Mouse (Mus musculus) left cerebral cortex, adult 18-20 months (tissue): ENCODE data around the gene Dusp3. TPM values are rescaled to one million over a fixed set of nuclear protein-coding genes. Genes with fewer than 3 reads are reported as not detected.

Source experiments
- DNase-seq, 2 experiments: peaks; one replicate each; pipeline ENCODE4 v3.0.0; 2021 to 2022; ENCODE audit warnings: low spot score in 2 of 2, mixed read lengths in 1 of 2
- total RNA-seq, 2 experiments: library from RNA; stranded (reverse); gene quantifications; 2 replicates each; pipeline ENCODE4 v1.2.3; 2021

Gene Dusp3
- total RNA-seq, 2 experiments from 2014 or later: 195 to 205 TPM

DNA sequence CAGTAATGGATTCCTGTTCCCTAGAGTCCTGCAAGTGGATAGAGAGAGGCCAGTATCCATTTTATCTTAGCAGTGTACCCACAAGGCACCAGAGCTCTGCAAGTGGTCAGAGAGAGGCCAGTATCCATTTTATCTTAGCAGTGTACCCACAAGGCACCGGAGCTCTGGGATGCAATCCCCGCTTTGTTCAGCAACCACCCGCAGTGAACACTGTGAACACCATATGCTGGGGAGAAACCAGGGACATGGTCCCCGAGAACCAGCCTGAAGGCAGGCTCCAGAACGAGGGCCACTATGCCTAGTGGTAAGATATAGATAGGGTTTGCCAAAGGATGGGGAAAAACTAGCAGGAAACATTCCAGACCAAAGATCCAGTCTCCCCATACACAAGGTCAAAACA, 7.7 kb downstream of the Dusp3 start:
- DNase-seq: no peak

DNA sequence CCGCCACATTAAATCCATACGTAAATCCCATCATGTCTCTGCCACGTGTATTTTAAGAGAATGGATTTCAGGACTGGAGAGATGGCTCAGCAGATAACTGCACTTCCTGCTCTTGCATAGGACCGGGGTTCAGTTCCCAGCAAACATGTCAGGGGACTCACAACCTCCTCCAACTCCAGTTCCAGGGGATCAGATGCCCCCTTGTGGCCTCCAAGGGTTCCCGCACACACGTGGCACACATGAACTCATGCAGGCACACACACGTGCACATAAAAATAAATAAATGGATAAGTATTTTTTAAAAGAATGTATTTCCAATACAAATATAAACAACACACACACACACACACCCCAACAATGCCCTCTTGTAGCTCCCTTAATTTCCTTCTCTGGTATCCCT, 9.9 kb downstream of the Dusp3 start:
- DNase-seq: no peak

DNA sequence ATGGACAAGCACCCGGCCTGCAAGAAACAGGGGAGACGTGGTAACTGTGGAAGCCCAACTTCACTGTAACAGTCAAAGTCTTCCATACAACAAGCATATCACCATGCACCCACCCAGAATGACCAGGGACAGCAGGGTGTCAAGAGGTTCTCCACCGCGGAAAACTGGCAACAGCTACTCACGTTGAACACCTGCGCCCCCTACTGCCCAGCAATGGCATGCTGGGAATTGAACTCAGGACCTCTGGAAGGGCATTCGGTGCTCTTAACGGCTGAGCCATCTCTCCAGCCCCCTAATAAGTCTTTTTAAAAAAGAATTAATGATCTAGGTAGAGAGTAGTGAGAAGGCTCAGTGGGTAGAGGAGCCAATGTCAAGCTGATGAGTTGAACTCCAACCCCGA, 11.9 kb downstream of the Dusp3 start:
- DNase-seq: no peak

DNA sequence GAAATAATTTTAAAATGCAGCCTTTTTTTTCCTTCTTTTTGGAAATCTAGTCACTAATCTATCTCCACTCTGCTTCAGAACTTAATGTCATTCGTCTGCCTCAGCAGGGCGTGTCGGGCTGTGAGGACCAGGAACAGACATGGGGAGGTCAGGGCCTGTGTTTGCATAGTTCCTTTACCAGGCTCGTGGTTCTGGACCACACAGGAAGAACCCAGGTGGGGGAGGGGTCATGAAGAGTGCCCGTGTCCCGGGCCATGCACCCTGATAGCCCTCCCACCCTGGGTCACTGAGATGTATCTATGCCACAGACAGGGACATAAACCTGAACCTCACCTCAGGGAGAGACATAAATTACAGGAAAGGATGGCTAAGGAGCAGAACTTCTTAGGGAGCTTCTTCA, 12.6 kb downstream of the Dusp3 start:
- DNase-seq: no peak

DNA sequence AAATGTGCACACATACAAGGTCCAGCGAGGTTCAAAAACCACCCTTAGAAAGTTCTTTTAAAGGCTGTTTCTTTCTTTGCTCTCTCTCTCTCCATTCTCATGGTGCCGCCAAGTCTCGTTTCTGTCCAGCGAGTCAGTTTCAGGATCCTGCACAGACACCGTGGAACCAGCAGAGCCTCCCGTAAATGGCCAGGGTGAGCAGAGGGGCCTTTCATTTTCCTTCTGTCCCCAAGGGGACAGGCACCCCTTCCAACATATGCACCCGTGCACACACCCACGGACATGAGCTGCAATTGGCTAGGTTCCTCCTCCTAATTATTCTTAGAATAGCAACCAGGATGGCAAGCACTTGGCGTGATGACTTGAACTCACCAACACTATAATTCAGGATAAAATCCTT, 13.3 kb downstream of the Dusp3 start:
- no peak for DNase-seq

DNA sequence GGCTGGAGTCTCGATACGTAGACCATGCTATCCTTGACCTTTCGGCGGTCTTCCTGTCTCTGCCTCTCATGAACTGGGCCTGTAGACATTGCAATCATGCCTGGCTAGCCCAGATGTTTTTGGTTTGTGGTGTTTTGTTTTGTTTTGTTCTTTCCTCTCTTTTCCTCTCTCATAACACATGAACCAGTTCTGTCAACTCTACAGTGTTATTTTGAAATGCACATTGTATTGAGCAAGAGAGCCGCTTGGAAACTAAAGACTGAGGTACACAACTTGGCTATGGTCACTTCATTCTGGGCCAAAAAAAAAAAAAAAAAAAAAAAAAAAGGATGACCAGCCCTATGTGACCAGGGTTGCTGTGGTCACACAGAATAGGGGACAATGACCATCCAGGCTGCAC, 14.2 kb downstream of the Dusp3 start:
- no peak for DNase-seq

DNA sequence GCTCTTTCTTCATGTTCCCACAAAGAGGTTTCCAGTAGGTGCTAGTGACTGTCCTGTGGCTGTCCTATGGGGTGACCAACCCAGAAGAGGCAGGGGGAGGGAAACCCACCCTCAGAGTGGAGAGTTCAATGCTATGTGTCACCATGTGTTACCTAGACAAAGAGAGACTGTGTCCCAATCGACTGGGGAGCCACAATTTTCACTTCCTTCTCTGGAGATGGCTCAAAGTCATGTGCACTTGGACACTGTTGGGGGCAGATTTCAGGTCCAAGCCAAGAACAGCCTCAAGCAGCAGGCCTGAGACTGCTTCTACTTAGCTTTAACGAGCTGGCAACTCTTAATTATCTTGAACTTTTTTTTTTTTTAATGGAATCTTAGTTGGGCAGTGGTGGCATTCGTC, 14.7 kb downstream of the Dusp3 start:
- DNase-seq: no peak

DNA sequence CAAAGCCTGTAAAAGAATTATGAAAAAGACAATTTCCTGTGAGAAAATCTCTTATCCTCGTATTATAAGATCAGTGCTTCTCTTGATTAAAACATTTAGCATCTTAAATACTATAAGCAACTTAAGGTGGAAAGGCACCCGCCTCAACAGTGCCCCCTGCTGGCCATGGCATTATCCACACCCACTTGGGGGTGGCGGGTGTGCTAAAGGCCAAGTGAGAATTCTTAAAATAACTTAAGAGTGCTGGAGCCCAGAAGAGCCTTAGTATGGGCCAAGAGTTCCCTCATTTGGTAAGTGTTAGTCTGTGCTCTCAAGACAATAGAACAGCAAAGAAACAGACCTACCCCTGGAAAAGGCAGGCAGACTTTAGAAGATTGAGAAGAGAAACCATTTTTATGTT, 15.4 kb downstream of the Dusp3 start:
- DNase-seq: no peak

DNA sequence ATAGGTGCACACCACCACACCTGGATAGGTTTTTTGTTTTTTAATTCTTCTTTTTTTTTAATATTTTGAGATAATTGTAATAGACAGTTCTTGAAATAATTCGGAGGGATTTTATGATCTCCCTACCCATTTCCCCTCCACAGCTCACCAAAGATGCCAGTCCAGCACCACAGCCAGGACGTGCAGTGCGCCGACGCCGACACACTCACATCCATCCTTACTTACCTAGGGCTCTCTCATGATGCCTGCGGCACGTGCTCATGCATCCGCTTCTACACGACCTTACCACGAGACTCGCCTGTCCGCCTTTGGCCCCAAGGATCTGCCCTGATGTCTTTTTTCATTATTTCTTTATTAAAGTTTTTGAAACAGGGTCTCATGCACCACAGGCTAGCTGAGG, 17.0 kb downstream of the Dusp3 start:
- DNase-seq: no peak

DNA sequence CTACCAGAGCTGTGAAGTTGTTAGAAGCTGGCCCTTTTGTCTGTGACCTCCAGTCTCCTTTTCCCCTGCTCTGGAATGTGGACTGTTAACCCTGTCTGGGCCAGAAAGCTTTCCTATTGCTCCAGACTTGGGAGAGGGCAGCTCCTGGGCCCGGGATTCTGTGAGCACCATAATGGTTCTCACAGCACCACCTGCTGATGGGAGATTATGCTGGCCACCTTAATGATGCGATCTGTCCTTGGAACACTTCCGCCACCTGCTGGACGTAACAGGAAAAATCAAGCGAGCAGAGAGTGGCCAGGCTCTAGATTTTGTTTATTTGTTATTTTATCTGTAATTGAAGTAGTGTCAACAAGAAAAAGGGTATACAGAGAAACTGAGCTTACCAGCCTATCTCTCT, 18.0 kb downstream of the Dusp3 start:
- DNase-seq: peak; percentile 83 to 85

DNA sequence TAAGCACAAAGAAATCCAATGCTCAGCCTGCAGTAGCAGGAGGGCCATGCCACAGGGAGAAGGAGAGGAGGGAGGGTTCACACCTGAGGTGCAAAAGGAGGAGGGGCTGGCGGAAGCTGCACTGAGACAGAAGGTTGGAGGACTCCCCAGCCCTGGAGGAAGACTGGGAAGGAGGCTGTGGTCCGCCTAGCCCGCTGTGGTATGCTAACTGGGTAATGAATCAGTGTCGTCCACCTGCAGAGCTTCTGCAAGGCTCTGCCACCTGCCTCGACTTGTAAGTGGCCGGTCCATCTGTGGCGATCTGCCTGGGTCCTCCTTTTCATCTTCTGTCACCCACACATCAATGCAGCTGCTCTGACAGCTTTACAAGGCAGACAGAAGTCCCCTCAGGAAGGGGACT, 18.5 kb downstream of the Dusp3 start:
- no peak for DNase-seq

DNA sequence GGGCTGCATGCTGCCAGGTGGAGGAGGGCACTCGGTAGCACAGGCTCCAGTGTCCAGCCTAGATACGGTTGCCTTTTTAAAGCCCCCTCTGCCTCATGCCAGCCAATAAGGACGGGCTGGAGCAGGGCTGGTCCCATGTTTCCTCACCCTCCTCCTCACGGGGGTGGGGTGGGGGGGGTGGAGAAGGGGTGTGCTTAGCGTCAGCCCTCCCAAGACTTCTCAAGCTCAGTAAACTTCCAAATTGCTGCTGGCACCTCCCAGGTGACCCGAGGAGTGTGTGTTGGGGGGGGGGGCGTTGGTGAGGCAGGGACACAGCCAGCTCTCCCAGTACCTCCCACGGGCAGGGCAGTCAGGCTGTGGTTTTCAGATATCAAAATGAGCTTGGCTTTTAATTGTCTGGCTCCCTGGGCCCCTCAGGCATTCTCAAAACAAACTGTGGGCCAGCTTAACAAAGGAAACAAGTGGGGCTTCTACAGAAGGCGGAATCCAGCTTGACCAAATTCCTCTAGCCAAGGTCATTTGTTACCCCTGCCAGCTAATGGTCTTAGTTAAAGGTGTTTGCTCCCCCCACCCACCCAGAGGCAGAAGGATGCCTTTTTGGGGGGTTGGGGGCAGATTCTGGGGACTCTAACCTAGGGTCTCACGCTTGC, 19.7 kb downstream of the Dusp3 start, which contains the start of gene Sost:
Sost (minus strand) TSS at position 51 of the 650 bp plus-strand sequence.
- no peak for DNase-seq

DNA sequence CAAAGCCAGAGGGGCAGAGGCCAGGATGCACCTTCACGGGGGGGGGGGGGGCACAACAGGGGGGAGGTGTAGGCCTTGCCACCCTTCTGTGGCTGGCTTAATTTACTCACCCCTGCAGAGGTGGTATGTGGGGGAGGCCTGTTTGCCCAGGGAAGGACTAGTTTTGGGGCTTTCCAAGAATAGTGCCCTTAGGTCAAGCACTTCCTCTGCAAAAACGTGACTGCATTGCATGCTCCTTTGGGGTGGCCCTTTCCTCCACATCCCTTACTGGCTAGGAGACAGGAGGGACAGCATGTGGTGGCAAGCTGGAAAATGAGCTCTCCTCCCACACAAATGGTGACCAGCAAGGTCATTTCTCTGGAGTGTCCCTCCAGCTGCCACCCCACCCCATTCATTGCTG, 21.3 kb downstream of the Dusp3 start:
- no peak for DNase-seq

DNA sequence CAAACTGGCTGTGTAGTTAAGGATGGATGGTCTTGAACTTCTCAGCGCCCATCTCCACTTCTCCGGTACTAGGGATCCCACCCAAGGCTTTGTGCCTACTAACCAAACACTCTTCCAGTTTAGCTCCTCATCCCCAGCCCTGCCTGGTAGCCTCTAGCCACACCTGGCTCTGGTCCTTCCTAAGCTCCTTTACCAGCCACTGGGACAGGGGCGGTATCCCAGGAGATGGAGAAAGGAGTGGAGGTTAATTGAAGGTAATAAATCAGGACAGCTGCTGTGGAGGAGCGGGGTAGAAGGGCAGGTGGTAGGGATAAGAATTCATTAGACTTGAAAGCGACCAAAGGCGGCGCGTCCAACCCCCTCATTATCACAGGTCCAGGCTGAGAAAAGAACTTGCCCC, 22.2 kb downstream of the Dusp3 start:
- DNase-seq: no peak

DNA sequence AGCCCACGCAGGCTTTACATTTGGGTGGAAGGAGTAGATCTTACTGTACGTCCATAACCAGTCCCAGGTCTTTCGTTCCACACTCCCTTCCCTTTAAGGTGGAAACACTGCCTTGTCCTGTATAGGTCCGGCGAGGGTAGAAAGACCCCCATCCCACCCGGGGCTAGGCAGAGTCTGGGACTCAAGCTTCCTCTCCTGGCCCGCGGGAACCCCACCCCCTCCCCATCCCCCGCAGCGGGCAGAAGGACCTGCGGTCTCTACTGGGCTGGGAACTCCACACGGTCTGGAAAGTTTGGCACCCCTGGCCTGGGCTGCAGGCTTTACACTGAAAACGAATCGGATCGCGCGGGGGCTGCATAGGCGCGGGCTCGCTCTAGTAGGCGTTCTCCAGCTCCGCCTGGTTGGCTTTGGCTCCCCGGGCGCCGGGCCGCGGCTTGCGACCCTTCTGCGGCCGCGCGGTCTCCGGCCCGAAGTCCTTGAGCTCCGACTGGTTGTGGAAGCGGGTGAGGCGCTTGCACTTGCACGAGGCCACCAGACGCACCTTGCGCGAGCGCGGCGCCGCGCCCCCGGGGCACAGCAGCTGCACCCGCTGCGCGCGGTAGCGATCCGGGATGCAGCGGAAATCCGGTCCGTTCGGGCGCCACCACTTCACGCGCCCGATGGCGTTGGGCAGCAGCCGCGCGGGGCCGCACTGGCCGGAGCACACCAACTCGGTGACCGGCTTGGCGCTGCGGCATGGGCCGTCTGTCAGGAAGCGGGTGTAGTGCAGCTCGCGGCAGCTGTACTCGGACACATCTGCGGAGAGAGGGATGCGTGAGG, 23.1 kb downstream of the Dusp3 start:
- DNase-seq: no peak

DNA sequence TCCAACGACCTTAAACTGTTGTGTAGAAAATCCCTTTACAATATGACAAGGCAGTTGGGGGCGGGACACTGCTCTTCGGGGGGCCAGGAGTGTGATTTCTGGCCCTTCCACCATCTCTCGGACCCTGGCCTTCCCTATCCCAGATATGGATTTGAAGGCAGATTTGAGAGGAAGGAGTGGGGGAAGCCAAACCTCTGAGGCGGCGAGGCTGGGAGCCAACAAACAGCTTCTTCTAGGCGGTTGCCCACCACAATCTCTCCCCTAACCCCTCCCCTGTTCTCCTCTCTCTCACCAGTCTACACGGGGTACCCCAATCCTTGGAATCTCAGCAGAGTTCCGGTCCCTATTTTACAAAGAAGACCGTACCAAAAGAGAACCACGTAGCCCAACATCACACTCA, 23.8 kb downstream of the Dusp3 start:
- DNase-seq: no peak

DNA sequence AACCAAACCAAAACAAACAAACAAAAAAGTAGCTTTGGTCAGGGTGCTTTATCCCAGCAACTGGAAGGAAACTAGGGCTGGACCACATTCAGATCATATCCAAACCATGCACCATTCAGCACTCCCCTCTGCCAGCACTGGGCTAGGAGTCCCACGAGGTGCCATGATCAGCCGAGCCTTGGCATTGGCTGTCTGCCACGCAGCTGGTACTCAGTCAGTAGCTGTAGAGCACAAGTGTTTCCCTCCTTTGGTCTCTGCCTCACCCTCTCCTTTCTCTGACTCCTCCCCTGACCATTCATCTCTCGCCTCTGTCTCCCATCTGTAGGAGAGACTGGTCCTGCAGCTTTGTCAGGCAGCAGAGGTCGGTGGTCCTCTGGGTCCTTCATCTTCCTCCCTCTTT, 29.3 kb downstream of the Dusp3 start:
- no peak for DNase-seq

DNA sequence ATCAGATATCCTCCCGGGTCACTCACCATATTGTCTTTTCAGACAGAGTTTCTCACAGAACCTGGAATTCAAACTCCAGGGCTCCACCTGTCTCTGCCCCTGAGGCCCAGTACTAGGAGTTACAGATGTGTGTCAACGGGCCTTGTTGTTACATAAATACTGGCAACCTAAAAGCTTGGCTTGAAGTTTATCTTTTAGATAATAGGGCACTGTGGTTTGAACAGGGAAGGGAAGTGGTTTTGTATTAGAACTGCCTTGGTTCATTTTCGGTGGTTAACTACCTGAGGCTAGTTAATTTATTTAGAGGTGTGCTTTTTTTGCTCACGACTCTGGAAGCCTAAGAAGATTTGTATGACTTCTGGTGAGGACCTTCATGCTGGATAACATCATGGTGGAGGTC, 33.4 kb downstream of the Dusp3 start:
- no peak for DNase-seq

DNA sequence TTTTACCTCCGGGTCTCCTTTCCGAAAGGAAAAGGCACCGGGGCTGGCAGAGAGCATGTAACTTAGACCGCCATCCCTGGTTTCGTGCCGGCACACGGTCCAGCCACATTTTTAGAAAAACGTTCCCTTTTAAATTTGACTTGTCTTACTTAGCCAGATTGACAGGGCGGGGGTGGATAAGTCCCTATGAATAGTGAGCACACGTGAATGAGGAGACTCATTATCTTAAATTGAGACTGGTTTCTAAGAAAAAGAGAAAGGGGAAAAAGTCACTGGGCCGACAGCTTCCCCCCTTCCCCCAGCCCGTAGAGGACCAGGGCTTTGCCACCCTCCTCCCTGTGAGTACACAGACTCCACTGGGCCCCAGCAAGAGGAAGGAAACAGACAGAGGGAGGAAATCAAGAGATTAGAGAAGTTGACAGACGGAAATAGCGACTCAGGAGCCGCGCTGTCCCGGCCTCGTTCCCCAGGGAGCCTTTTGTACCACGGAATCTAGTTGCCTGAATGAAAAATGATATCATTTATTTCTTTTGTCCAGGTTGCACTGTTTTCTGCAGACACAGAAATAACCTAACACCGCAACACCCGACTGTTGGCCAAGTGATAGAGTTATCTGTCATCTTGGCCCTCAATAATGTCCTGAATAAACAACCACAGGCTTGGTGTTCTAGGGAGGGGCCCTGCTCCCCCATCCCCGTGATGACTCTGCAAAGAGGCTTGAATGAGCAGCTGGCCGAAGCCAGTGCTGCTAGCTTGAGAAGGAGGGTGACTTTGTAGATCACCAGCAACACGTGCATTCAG, 34.1 kb downstream of the Dusp3 start:
- DNase-seq: no peak

DNA sequence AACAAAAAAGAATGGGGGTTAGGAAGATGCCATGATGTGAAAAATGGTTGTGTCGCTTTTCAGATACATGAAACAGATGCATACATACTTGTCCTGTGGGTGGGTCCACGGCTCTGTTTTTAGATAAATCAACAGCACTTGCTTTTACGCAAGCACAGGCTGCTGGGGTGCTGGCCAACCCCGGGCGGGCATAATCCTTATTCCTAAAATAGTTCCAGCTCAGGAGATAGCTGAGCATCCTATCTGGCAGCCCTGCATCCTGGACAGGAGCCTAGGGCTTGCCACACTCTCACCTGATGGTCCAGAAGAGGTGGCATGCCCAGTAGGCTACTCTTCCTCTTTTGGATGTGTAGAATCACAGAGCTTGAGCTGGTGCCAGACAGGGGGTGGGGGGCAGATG, 36.8 kb downstream of the Dusp3 start:
- DNase-seq: no peak

DNA sequence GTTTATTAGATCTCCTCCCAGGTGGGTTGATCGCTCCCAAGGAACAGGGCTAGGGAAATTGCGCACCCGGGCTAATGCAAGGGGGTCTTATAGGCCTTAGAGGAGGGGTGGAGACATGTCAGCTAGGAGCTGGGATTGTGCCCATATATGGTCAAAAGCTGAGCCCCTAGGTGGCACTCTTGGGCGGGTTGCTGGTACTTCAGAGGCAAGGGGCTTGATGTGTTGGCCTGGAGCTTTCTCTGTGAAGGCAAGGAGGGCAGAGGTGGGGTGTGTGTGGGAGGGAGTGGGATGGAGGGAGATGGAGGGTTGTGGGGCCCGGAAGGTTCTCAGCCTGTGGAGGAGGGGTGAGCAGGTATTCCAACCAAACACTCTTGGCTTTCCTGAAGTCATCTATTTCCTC, 40.3 kb downstream of the Dusp3 start:
- DNase-seq: no peak

DNA sequence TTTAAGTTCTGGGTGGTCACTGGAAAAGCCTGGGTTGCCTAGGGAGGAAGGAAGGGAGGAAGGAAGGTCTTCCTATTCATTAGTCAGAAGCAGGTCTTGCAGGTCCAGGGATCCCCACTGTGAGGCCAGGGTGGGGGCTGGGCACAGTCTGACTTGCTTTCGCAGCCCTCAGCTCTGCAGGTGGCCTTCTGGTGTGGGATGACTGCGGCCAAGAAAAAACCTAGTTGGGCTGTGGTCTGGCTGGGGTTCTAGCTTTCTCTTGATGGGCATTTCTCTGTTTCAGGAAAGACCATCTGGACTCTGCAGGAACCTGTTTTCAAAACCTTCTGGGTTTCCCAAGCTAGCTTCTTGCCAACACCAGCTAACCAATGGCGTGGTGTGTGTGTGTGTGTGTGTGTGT, 43.8 kb downstream of the Dusp3 start:
- DNase-seq: no peak
